Mouse (Mus musculus) myocyte (in vitro differentiated cells): ENCODE measurements around the gene AI182371.

ENCODE experiments used
- CEBPB ChIP-seq: IDR thresholded peaks from 2 replicates; pipeline ENCODE4 v1.6.1; 2011; ENCODE audit warnings: mild to moderate bottlenecking, moderate library complexity; ENCODE audit not compliant: poor library complexity, insufficient read depth, severe bottlenecking
- MYOD1 ChIP-seq, 3 experiments: IDR thresholded peaks; one replicate each; pipeline ENCODE4 v1.6.1; 2011; ENCODE audit warnings: control low read depth in 2 of 3, low read depth in 2 of 3, mild to moderate bottlenecking in 2 of 3, moderate library complexity in 1 of 3; ENCODE audit not compliant: insufficient read length in 2 of 3, control insufficient read depth in 1 of 3
- POLR2A ChIP-seq: IDR thresholded peaks from one replicate; pipeline ENCODE4 v1.6.1; 2011; ENCODE audit warnings: low read depth, mild to moderate bottlenecking, control low read depth, moderate library complexity; ENCODE audit not compliant: insufficient read length
- TCF3 ChIP-seq: IDR thresholded peaks from one replicate; pipeline ENCODE4 v1.6.1; 2011; ENCODE audit warnings: low read depth, control low read depth; ENCODE audit not compliant: insufficient read length
- USF1 ChIP-seq: IDR thresholded peaks from one replicate; pipeline ENCODE4 v1.6.1; 2011; ENCODE audit warnings: low read depth, mild to moderate bottlenecking, control low read depth, moderate library complexity

DNA sequence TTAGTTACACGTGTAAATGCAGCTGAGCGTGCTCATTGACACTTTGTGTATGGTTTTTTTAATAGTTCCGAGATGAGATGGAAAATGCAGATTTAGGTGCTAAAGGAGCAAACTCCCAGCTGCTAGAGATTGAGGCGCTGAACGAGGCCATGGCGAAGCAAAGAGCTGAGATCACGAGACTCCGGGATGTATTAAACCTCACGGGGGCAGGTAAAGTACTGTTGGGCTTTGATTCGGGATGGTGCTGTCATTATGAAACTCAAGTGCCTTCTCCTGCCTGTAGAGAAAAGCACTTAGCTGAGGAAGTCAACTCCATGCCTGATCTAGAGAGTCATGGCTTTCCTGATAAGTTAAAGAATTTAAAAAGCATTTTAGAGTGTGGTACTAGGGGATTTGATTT lies 47.5 kb upstream of the AI182371 start:
- no peak for TF ChIP-seq POLR2A
- TF ChIP-seq USF1 = no peak
- TF ChIP-seq CEBPB = no peak
- TF ChIP-seq TCF3 = no peak
- no peak for TF ChIP-seq MYOD1 (IDR thresholded peaks at IDR 0.05; ENCODE audit: control insufficient read depth in 1 of 3, insufficient read length in 2 of 3, low read depth in 2 of 3)
